Mouse (Mus musculus) small intestine, adult 2 months (tissue): ENCODE measurements around the gene Phlpp2. TPM values are rescaled to one million over a fixed set of nuclear protein-coding genes. Genes with fewer than 3 reads are reported as not detected.

Experiments
- H3K27ac ChIP-seq: fragments of 200-500 bp; 2 replicates; pipeline ENCODE4 v1.5.1; 2012; ENCODE audit warnings: low read depth, low read length, control low read depth, inconsistent platforms; ENCODE audit not compliant: insufficient read depth
- H3K27me3 ChIP-seq: fragments of 200-500 bp; 2 replicates; pipeline ENCODE4 v1.6.1; 2012; ENCODE audit warnings: mild to moderate bottlenecking, moderate library complexity, low read length, inconsistent platforms; ENCODE audit not compliant: control insufficient read depth, insufficient read depth
- H3K36me3 ChIP-seq: fragments of 200-500 bp; 2 replicates; pipeline ENCODE4 v1.6.1; 2012; ENCODE audit warnings: mild to moderate bottlenecking, low read length, control low read depth, inconsistent platforms; ENCODE audit not compliant: control insufficient read depth, insufficient read depth
- H3K4me1 ChIP-seq: fragments of 200-500 bp; 2 replicates; pipeline ENCODE4 v1.6.1; 2012; ENCODE audit warnings: low read length, inconsistent platforms, mixed read lengths; ENCODE audit not compliant: control insufficient read depth, insufficient read depth, insufficient read length
- H3K4me3 ChIP-seq: fragments of 200-500 bp; 2 replicates; pipeline ENCODE4 v1.5.1; 2012; ENCODE audit warnings: low read depth, mild to moderate bottlenecking, control low read depth, inconsistent platforms, low read length, moderate library complexity
- CTCF ChIP-seq: fragments of 200-500 bp; IDR thresholded peaks from 2 replicates; pipeline ENCODE4 v1.5.1; 2012; ENCODE audit warnings: low read depth, mild to moderate bottlenecking, control low read depth, inconsistent platforms, low read length, moderate library complexity, mixed read lengths; ENCODE audit not compliant: insufficient replicate concordance, insufficient read length; ENCODE audit errors: extremely low read depth
- POLR2A ChIP-seq: fragments of 200-500 bp; IDR thresholded peaks from 2 replicates; pipeline ENCODE4 v1.6.1; 2012; ENCODE audit warnings: low read depth, mild to moderate bottlenecking, control low read depth, inconsistent platforms, low read length, moderate library complexity
- WGBS: fragments of 180-500 bp; shearing (Covaris S2); methylation state at CpG from one replicate; pipeline ENCODE4 v1.1.7; 2018; 5-methylcytosine and 5-hydroxymethylcytosine counted together
- polyA plus RNA-seq: library from polyadenylated mRNA; depleted of rRNA; stranded (reverse); fragments of >200 nt; gene quantifications from 2 replicates; pipeline ENCODE4 v1.2.3, GENCODE M21; 2012

Phlpp2 gene
- polyA plus RNA-seq, 1 experiment = 25.0 TPM

DNA sequence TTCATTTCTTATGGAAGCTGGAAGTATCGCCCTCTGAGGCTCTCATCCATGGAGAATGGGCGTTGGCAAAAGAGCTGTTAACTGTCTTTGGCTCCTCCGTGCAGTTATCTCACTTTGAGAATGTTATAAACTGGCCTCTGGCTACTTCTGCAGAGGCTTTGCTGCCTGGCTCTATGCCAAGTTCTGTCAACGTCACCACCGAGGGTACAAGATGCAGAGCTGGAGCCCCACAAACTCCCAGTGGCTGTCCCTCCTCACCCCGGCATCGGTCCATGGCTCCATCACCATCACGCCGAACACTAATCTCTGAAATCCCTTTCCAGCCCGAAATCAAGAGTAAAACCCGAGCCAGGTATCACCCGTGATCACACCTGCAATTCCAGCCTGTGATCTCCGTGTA lies 95.1 kb downstream of the Phlpp2 start:
- H3K27ac ChIP-seq = no peak overlapping the region
- H3K27me3 ChIP-seq = 0 out of 2 replicates have a peak, but pooled peaks cover 5% of the 10 kb centered on the region
- H3K4me3 ChIP-seq = no peak overlapping the region
- peaks cover 21% of the 10 kb centered on the region; the same call in 1 of the 2 replicates for H3K4me1 ChIP-seq
- 46% methylated on average over 13 of the region's 13 CpGs for WGBS
- TF ChIP-seq CTCF (no peak), POLR2A (no peak)
- peaks cover 10% of the 10 kb centered on the region for H3K36me3 ChIP-seq

- no peak overlapping the region for H3K4me3 ChIP-seq
- H3K4me1 ChIP-seq = peaks cover 14% of the 10 kb centered on the region; the same call in 1 of the 2 replicates
- H3K27ac ChIP-seq = no peak overlapping the region
- H3K36me3 ChIP-seq = peaks cover 4% of the 10 kb centered on the region
- WGBS = 75% methylated on average over 4 of the region's 4 CpGs
- 0 out of 2 replicates have a peak, but pooled peaks cover 5% of the 10 kb centered on the region for H3K27me3 ChIP-seq
- TF ChIP-seq CTCF (no peak), POLR2A (no peak)
These were observed 95.8 kb downstream of the Phlpp2 start for GRCm38 (mm10) chr8:109964106-109964505.

DNA sequence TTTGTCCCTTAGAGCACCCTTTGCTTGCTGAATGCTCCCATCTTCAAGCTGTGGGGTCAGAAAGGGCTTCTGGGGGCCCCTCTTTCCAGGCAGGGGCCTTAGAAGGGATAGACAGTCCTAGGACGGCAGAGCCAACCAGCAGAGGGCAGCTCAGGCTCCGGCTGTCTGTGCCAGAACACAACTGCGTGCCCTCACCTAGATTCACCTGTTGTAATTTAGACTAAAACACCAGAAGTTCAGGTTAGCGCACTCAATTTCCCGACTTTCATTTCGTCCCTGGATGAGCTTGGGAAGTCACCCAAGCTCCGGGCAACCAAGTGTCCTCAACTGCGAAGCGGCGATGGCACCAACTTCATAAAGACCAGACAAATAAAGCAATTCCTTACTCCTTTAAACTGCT lies 100.5 kb downstream of the Phlpp2 start:
- TF ChIP-seq POLR2A = no peak
- peak; percentile 40; the same call in 1 of the 2 replicates for TF ChIP-seq CTCF

GRCm38 (mm10) chr8:109970323-109970722 lies 102.0 kb downstream of the Phlpp2 start:
- Histone ChIP-seq H3K27ac (no peak overlapping the region), H3K36me3 (no peaks in the 10 kb centered on the region), H3K4me3 (no peak overlapping the region), H3K4me1 (no peaks in the 10 kb centered on the region), H3K27me3 (no peaks in the 10 kb centered on the region)
- WGBS = 3% methylated on average over 9 of the region's 9 CpGs
- TF ChIP-seq POLR2A (no peak), CTCF (no peak)

More for the DNA sequence above, 100.5 kb downstream of the Phlpp2 start:
- Histone ChIP-seq H3K4me3 (no peak overlapping the region), H3K27ac (no peak overlapping the region), H3K4me1 (no peaks in the 10 kb centered on the region), H3K27me3 (no peaks in the 10 kb centered on the region), H3K36me3 (no peaks in the 10 kb centered on the region)
- WGBS = 41% methylated on average over 10 of the region's 10 CpGs

DNA sequence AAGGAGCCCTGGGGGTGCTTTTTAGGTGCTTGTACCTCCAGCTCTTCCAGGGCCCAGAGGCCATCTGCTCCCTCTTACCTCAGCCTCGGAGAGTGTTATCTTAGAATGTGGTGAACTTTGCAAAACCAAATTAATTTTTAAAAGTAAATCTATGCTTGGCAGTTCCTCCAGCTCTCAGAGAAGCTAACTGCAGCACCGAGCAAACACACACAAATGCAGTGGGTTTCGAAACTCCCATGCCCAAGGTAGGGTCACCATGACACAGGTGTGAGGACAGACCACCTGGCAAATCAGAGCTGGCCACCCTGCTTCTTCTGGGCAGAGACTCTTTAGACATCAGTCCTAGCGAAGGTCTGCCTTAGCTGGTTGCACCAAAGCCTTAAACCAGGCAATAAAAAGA lies 104.6 kb downstream of the Phlpp2 start:
- WGBS = 80% methylated on average over 4 of the region's 4 CpGs
- Histone ChIP-seq H3K4me3 (no peak overlapping the region), H3K27ac (no peak overlapping the region), H3K36me3 (no peaks in the 10 kb centered on the region), H3K27me3 (no peaks in the 10 kb centered on the region), H3K4me1 (no peaks in the 10 kb centered on the region)
- TF ChIP-seq POLR2A (no peak), CTCF (no peak)

- TF ChIP-seq POLR2A (no peak), CTCF (no peak)
- H3K27ac ChIP-seq = no peak overlapping the region
- WGBS = 20% methylated on average over 6 of the region's 6 CpGs
These were observed 111.0 kb downstream of the Phlpp2 start for GRCm38 (mm10) chr8:109979339-109979738.

GRCm38 (mm10) chr8:109982386-109983105 lies 114.2 kb downstream of the Phlpp2 start:
- H3K27me3 ChIP-seq = no peaks in the 10 kb centered on the region
- 82% methylated on average over 15 of the region's 15 CpGs for WGBS
- H3K4me3 ChIP-seq = no peak overlapping the region
- peaks cover 4% of the 10 kb centered on the region; the same call in 1 of the 2 replicates for H3K4me1 ChIP-seq
- H3K36me3 ChIP-seq = no peaks in the 10 kb centered on the region
- TF ChIP-seq POLR2A (no peak), CTCF (no peak)
- no peak overlapping the region for H3K27ac ChIP-seq

More at GRCm38 (mm10) chr8:109979339-109979738, 111.0 kb downstream of the Phlpp2 start:
- H3K36me3 ChIP-seq = no peaks in the 10 kb centered on the region
- H3K4me1 ChIP-seq = no peaks in the 10 kb centered on the region; the same call in 1 of the 2 replicates
- H3K4me3 ChIP-seq = no peak overlapping the region
- H3K27me3 ChIP-seq = no peaks in the 10 kb centered on the region
